Mouse (Mus musculus): Measurements from ENCODE around the gene Tcf7l2.

Tcf7l2 gene

GRCm38 (mm10) chr19:55830976-55831559 is 89.4 kb downstream of the Tcf7l2 start:
- no peak for DNase-seq (ENCODE audit: low spot score in 2 of 2)

GRCm38 (mm10) chr19:55832122-55832521 is 90.5 kb downstream of the Tcf7l2 start:
- no peak for DNase-seq (ENCODE audit: low spot score in 2 of 2)

DNA sequence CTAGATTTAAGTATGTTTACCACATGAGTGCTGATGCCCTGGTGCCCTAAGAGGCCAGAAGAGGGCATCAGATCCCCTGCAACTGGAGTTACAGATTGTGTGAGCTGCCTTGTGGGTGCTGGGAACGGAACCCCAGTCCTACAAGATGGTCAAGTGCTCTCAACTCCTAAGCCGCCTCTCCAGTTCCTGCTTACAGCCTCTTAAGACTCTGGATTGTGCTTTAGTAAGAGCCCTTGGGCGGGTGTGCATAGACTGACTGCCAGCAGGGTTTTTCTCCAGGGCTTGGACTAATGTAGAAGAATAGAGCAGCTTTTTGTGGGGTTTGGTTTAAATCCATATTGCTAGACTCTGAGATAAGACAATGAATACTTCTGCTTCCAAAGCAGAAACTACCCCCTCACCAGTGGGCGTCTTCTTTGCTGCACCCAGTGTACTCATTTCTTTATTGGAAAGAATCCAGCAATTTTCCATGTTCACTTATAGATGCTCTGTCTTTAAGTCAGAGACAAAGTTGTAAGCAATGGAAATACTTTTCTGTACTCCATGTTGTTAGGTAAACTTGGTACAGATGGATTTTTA is 92.3 kb downstream of the Tcf7l2 start:
- no peak for DNase-seq (ENCODE audit: low spot score in 2 of 2)

DNA sequence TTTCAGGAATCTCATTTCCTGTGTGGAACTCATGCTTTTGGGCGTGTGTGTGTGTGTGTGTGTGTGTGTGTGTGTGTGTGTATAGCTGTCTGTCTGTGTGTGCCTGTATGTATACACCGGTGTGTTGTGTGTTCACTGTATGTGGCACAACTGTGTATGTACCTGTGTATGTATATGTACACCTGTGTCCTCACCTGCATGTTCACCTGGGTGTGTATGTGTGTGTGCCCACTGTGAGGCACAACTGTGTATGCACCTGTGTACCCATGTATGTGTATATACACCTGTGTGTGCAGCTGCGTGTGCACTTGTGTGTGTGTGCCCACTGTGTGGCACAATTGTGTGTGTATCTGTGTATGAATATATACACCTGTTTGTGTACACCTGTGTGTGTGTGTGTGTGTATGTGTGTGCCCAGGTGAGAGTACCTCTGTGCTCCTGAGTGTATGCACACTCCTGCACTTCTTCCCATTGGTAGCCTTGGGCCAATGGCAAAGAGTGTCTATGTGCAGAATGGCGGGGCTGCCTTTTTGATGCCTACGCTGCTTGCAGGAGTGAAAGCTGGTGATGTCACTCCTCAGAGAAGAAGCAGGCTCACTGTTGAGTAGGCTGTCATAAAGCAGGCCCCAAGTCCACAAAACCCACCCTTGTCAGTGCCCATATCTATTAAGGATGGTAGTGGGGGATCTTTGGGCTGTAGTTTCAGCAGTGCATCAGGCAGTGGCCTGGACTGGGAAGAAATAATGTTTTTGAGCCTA is 95.5 kb downstream of the Tcf7l2 start:
- DNase-seq (ENCODE audit: low spot score in 2 of 2): no peak

DNA sequence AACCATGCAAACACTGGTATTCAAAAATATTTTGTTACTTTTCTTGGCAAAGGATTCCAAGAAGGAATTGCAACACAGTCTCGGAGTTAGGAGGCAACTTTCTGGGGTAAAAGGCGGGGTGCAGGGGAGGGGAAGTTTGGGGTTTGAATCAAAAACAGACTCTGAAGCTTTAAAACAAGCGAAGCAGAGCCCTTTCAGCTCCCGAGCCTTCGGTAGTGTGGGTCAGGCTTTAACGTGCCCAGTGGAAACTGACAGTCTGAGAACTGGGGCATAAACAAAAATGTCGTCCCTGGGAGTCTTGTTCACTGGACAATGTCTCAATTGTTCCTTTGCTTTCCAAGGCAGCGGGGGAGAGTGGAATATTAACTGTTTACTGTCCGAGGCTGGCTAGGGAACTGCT is 96.3 kb downstream of the Tcf7l2 start:
- no peak for DNase-seq (ENCODE audit: low spot score in 2 of 2)

- no peak for DNase-seq (ENCODE audit: low spot score in 2 of 2)
Observed at GRCm38 (mm10) chr19:55838389-55839035, 96.9 kb downstream of the Tcf7l2 start.

DNA sequence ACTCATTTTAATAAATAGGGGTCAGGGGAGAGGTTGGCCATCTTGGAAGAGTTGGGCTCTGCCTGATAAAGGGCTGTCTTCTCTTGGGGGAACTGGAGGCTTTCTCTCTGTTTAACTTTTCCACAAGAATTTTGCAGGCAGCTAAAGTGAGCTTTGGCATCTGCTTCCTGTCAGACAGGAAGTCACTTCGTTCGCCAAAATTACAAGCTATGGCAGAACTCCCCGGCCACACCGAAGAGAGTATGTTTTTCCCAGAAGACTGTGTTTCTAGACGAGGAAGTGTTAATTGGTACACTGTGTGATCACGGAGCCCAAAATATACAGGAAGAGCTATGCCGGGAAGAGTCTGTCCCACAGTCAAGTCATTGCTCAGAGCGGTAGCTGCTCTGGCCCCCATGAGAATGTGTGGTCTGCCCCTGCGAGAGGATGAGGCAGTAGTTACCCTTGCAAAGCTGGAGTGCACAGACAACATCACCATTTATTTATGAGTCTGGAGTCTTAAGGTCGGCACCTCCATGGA is 97.5 kb downstream of the Tcf7l2 start:
- DNase-seq (ENCODE audit: low spot score in 2 of 2): no peak

GRCm38 (mm10) chr19:55840499-55841121 is 99.0 kb downstream of the Tcf7l2 start:
- no peak for DNase-seq (ENCODE audit: low spot score in 2 of 2)

GRCm38 (mm10) chr19:55842046-55842445 is 100.4 kb downstream of the Tcf7l2 start:
- no peak for DNase-seq (ENCODE audit: low spot score in 2 of 2)

GRCm38 (mm10) chr19:55843111-55843887 is 101.7 kb downstream of the Tcf7l2 start:
- no peak for DNase-seq (ENCODE audit: low spot score in 2 of 2)

- no peak for DNase-seq (ENCODE audit: low spot score in 2 of 2)
Observed at GRCm38 (mm10) chr19:55845702-55846101, 104.1 kb downstream of the Tcf7l2 start.

- DNase-seq (ENCODE audit: low spot score in 2 of 2): no peak
Observed at GRCm38 (mm10) chr19:55846256-55846655, 104.6 kb downstream of the Tcf7l2 start.

DNA sequence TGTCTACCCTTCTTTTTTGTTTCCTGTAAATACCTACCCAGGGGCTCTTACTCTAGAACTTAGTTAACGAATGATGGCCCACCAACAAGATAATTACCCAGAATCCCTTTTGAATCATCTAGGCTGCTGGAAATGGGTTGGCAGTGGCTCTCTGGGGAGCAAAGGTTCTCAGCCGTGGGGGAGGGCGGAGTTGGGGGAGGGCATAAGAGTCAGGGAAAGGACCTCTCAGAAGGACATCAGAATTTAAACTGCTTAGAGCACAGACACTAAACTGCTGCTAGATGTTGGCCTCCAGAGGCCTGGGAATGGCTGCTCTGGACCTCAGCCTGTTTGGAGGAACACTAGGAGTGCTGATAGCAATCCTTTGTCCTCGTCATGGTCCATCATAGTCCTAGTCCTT is 105.4 kb downstream of the Tcf7l2 start:
- no peak for DNase-seq (ENCODE audit: low spot score in 2 of 2)

- DNase-seq (ENCODE audit: low spot score in 2 of 2): no peak
Observed at GRCm38 (mm10) chr19:55850402-55851078, 108.9 kb downstream of the Tcf7l2 start.

DNA sequence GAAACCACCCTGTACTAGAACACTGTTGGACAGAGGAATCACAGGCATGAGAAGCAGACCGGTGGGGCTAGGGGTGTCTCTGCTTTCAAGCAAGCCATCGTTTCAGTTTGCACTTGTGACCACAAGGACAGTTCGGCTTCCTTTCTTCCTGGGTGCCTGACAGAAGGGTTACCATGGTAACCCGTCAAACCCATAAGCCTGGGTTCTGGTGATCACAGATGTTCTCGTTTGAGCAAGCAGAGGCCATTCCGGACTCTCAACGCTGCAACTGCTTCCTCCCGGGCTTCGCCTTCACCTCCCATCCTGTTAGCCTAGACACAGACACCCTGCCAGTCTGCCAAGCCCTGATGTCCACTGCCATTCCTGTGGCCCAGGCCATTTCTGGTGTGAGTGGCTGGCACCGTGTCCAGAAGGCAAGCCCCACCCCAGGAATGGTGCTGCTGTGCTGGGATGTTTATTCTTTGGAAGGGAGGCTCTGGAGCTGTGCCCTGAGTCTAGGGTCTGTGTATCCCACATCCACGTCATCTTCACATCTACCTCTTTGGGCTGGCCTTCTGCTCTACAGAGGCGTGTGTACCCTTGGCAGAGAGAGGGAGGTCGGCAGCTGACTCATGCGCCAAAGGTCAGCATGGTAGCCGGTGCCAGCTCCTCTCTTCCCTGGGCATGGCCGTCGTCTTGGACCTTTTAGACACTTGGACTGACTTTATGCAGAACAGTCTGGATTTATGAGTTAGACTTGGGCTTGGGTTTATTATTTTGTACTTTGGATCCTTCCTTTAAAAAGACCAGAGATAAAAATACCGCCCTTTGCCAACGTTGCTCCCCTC is 110.1 kb downstream of the Tcf7l2 start:
- DNase-seq (ENCODE audit: low spot score in 2 of 2): no peak

DNA sequence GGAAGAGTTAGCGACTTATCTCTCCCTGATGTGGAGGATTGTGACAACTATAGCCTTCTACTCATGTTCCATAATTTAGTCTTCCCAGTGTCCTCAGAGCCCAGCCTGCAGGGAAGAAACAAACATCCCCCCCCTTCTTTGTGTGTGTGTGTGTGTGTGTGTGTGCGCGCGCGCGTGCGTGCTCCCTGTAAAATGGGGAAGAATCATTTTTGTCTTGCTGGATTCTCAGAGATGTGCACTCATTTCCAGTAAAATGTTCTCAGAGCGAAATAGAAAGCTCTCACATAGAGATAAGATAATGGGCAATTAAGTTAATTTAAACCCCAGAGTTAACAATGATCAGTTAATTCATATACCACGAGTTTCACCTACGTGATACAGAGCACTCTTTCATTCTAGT is 112.8 kb downstream of the Tcf7l2 start:
- no peak for DNase-seq (ENCODE audit: low spot score in 2 of 2)

DNA sequence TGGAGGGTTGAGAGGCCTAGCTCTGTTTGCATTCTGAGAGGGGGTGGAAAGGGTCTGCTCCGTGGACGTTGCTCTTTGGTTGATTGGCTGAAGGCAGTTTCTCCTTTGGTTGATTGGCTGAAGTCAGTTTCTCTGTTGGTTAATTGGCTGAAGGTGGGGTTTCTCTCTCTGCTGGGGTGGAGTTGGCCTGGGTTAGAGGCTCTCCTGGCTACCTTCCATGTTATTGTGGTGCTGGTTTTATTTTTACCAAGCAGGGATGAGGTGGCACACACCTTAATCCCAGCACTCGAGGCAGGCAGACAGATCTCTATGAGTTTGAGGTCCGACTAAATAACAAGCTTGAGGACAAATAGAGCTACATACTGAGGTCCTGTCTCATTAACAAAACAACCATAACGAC is 114.0 kb downstream of the Tcf7l2 start:
- DNase-seq (ENCODE audit: low spot score in 2 of 2): no peak

GRCm38 (mm10) chr19:55857328-55857727 is 115.7 kb downstream of the Tcf7l2 start:
- no peak for DNase-seq (ENCODE audit: low spot score in 2 of 2)

DNA sequence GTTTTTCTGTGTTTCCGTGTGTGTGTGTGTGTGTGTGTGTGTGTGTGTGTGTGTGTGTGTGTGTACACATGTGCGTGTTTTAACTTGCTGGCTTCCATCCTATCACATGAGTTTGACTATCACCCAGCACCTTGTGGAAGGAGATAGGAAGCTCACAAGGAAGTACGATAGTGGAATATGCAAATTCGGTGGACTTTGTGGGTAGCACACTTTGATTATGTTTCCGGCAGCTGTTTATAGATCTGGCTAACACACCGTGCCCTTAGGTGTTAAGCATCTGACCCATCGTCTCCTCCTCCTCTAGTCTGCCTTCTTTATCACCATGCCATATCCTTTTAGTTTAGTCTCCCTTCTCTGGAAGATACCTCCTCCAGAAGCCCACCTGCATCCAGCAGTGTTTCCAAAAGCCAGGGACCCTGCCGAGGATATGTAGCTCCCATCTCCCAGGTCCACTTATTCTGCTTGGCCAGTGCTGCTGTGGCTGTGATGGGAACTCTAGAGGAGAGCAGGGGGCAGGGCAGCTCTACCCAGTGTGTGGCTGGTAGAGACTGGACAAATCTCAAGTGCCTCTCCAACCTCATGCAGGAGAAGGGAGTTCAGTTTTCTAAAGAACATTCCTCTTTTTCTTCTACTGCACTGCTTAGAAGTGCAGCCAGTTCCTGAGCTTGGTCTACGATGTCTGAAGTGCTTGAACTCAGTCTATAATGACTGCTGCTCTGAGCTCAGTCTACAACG is 118.6 kb downstream of the Tcf7l2 start:
- no peak for DNase-seq (ENCODE audit: low spot score in 2 of 2)

Measured in frontal cortex, postnatal 14 days (tissue).